Mouse (Mus musculus): ENCODE measurements around the gene Gtf2i. TPM values are rescaled to one million over a fixed set of nuclear protein-coding genes. Genes with fewer than 3 reads are reported as not detected.
"Not testable (repeated sequence)": the region's sequence is repeated elsewhere in the genome, so short reads cannot be mapped to it uniquely, and the experiment has no call there.

The Gtf2i gene
- total RNA-seq (2022) = 100 to 1,000 TPM; 183 to 210 (median 205) TPM

DNA sequence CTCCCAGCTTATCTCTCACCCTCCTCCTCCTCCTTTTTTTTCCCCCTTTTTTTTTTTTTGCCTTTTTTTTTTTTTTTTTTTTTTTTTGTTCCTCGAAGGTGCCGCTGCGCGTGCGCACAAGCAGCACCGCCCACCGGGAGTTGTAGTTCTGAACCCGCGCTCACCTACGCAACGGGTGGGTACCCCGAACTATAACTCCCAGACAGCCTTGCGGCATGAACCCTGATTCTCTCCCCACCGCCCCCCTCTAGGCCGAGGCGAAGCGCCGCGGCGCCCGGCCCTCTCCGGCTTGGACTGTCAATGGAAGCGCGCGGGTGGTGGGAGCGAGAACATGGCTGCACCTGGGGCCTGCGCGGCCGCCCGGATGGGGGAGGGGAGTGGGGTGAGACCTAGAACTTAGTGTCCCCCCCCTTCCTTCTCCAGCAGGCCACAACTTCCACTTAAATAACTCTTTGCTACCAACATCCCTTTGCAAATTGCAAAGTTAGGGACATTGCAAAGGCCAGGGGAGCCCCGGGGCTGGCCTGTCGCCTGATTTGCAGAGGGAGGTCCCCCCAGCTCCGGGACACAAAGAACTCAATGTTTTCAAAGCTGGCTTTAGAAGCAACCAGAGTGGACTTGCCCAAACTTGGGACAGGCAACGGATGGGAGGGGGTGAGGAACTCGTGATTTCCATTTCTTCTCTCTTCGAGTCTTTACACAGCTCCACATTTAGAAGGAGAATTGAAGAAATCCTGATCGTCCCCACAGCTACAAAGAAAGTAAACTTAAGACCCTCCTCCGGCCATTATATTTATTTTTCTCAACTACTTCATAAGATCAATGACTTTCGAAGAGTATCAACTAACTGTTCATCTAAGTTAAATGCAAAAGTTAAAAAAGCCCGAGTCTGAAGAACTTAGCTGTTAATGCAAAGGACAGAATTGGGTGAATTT lies at the start of gene Gtf2i:
Gtf2i (minus strand) TSS at position 73 of the 935 bp plus-strand sequence.
- DNase-seq (ENCODE audit: low spot score) = peak; percentile 95

GRCm38 (mm10) chr5:134359101-134359500 lies 44.5 kb upstream of the Gtf2i start:
- no peak for DNase-seq (ENCODE audit: low spot score)

- not testable (repeated sequence) for DNase-seq (ENCODE audit: low spot score)
Observed at GRCm38 (mm10) chr5:134355372-134355771, 40.8 kb upstream of the Gtf2i start.

- no peak for DNase-seq (ENCODE audit: low spot score)
Observed at GRCm38 (mm10) chr5:134353117-134353516, 38.6 kb upstream of the Gtf2i start.

DNA sequence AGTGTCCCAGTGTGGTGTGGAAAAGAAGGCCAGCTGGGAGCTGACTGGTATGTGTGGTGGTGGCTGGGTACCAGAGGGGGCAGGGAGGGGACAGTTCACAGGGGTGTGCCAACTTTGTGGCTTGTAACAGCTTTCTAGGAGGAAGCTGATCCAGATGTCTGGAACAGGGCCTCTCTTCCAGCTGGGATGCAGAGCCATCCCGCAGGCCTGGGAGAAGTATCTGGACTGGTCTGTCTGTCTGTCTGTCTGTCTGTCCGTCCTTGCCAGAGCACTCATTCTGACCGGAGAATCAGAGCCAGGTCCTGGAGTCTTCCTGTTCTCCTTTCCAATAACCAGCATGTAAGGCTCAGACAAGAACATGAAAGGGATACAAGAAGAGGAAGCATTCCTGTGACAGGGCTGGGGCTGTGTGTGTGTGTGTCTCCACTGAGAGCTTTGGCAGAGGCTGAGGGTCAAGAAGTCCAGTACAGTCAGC lies 38.0 kb upstream of the Gtf2i start:
- DNase-seq (ENCODE audit: low spot score) = no peak

DNA sequence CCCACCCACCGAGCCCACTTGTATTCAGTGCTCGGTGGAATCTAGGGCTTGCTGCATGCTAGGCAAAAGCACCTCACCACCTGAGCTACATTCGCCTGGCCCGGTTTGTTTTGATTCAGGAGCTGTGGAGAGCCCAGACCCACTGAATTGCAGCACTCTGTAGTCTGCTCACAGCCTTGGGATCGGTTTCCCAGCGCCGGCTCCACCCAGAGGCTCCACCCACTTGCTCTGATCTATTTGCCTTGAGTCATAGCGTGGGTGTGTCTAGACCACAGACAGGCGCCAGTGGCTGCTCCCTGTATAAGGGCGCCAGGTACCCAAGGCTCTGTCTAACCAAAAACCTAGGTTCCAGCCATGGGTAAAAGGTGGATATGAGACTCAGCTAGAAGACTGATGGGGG lies 36.1 kb upstream of the Gtf2i start:
- DNase-seq (ENCODE audit: low spot score) = peak; percentile 51

DNA sequence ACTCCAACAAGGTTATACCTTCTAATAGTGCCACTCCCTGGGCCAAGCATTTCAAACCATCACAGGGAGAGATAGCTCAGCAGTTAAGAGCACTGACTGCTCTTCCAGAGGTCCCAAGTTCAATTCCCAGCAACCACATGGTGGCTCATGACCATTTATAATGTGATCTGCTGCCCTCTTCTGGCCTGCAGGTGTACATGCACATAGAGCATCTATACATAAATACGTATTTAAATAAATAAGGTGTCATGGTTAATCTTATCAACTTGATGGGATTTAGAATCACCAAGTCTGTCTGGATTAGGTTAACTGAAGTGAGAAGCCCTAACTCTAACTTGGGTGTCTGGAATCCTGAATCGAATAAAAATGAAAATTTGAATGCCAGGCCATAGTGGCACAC lies 32.5 kb upstream of the Gtf2i start:
- DNase-seq (ENCODE audit: low spot score) = no peak

GRCm38 (mm10) chr5:134345449-134345848 lies 30.9 kb upstream of the Gtf2i start:
- no peak for DNase-seq (ENCODE audit: low spot score)

DNA sequence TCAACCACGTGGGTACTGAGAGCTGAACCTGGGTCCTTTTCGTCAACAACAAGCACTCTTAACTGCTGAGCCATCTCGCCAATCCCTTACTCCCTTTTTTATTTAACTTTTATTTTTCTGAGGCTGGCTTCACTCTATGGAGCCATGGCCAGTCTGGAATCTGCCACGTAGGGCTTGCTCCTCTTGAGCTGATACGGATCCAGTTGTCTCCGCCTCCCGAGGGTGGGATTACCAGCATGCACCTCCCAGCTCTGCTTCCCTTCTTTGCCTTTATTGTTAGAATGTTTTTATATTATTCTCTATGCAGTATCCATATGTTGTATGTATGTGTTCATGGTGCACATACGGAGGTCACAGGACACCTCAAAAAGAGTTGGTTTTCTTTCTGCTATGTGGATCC lies 29.5 kb upstream of the Gtf2i start:
- DNase-seq (ENCODE audit: low spot score) = no peak

DNA sequence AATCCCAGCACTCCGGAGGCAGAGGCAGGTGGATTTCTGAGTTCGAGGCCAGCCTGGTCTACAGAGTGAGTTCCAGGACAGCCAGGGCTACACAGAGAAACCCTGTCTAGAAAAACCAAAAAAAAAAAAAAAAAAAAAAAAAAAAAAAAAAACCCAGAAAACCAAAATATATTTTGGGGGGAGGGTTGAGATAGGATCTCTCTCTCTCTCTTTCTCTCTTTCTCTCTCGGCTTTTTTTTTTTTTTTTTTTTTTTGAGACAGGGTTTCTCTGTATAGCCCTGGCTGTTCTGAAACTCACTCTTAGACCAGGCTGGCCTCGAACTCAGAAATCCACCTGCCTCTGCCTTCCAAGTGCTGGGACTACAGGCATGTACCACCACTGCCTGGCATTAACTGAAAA lies 29.0 kb upstream of the Gtf2i start:
- not testable (repeated sequence) for DNase-seq (ENCODE audit: low spot score)

DNA sequence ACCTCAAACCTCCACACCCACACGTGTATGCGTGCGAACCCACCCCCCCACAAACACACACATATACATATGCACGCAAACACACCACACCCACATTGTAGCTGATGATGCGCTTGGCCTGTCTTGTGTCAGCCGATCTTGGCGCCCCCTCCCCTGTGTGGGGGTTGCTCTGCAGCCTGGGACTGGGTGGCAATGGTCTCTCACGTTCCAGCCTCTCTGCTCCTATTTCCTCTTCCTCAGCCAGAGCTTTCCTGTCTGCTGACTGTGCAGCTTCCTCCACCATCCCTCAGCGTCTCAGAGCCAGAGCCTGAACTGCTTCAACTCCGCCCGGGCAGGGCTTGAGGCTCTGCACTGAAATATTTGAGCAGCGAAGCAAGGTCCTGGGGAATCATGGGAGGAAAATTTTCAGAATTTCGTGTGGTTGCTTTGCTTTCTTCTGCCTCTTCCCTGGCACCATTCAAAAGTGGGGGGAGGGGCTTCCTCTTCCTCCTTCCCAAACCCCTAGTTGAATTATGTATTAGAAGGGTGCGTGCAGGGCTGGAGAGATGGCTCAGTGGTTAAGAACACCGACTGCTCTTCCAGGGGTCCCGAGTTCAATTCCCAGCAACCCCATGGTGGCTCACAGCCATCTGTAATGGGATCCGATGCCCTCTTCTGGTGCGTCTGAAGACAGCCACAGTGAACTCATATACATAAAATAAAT lies 28.1 kb upstream of the Gtf2i start:
- DNase-seq (ENCODE audit: low spot score) = peak; percentile 24

DNA sequence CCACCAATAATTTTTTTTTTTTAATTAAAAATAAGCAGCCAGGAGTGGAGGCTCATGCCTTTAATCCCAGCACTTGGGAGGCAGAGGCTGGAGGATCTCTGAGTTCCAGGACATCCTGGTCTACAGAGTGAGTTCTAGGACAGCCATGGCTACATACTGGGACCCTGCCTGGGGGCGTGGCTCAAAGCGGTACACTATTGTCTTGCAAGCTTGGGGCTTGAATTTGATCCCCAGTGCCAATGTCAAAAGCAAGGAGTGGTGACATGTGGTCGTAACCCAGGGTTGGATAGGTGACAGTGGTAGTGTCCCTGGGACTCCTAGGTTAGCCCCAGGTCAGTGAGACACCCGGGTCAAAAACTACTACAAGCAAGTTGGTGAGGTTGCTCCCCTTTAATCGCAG lies 27.2 kb upstream of the Gtf2i start:
- DNase-seq (ENCODE audit: low spot score) = no peak

- DNase-seq (ENCODE audit: low spot score) = no peak
Observed at GRCm38 (mm10) chr5:134341321-134341720, 26.8 kb upstream of the Gtf2i start.

- no peak for DNase-seq (ENCODE audit: low spot score)
Observed at GRCm38 (mm10) chr5:134340101-134340522, 25.6 kb upstream of the Gtf2i start.

GRCm38 (mm10) chr5:134337012-134337411 lies 22.5 kb upstream of the Gtf2i start:
- not testable (repeated sequence) for DNase-seq (ENCODE audit: low spot score)

- DNase-seq (ENCODE audit: low spot score) = no peak
Observed at GRCm38 (mm10) chr5:134332743-134333142, 18.2 kb upstream of the Gtf2i start.

DNA sequence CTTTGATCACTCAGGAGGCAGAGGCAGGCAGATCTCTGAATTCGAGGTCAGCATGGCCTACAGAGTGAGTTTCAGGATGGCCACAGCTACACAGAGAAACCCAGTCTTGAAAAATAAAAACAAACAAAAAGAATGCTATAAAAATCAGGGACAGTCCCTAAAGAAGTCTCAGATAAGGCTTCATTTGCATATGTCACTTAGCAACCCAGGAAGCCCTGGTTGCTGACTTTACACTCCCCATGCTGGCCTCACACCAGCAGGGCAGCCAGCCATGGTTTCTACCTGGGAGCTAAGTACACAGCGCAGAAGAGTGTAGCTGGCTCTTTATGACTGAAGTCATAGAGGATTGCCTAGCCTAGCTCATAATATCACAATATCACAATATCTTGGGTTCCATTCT lies 15.5 kb upstream of the Gtf2i start:
- DNase-seq (ENCODE audit: low spot score) = no peak

GRCm38 (mm10) chr5:134329311-134329710 lies 14.8 kb upstream of the Gtf2i start:
- DNase-seq (ENCODE audit: low spot score) = no peak

DNA sequence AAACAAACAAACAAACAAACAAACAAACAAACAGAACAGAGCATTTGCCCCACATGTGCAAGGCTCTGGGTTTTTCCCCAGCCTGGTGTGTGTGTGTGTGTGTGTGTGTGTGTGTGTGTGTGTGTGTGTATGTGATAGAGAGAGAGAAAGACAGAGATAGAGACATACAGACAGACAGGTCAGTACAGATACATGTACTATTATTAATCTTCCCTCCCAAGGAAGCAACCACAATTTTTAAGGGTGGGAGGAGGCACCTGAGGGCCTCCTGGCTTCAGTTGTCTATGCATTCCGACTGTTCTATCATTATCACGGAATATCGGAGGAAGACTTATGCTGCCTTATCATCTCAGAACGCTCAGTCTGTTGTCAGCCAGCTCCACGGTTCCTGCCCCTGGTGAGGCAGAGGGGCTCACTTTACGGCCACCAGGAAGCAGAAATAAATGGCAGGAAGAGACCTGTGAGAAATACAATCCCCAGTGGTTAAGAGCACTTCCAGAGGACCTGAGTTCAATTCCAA lies 14.0 kb upstream of the Gtf2i start:
- no peak for DNase-seq (ENCODE audit: low spot score)

DNA sequence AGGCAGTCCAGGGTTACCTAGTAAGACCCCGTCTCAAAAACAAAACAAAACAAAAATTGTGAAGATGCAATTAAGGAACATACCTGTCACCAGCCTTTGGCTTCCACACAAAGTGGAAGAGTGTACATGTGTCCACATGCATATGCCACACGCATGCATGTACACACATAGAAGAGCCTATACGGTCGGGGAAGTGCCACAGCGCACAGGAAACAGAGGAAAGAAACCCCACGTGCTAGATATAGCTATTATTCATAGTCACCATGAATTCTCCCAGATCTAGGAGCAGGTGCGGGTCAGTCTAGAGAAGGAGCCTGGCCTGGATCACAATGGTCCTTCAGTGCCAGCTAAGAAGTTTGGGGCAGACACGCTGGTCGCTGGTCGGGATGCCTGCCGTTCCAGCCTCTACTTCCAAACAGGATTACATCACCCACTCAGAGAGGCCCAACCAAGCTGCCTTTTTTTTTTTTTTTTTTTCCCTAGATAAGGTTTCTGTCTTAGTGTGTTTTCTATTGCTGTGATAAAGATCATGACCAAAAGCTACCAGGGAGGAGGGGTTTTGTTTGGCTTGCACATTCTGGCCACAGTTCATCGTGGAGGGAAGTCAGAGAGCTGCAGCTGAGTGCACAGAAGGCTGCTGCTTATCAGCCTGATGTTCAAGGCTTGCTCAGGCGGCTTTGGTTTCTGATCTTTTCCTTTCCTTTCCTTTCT lies 11.5 kb upstream of the Gtf2i start:
- DNase-seq (ENCODE audit: low spot score) = no peak

DNA sequence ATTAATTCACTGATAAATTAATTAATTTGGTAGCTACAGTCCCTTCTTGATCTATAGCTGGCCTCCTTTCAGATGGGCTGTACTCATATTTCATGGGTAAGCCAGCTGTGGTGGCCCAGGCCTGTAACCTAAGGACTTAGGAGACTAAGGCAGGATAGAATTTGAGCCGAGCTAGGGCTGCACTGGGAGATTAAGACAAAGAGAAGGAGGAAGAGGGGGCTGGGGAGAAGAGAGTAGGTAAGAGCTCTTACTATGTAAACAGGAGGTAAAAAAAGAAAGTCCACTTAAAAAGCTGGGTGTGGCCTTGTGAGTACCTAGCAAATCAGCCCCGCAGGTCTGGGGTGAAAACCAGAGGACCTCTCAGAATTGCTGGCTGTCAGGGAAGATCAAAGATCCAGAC lies 9.3 kb upstream of the Gtf2i start:
- no peak for DNase-seq (ENCODE audit: low spot score)

DNA sequence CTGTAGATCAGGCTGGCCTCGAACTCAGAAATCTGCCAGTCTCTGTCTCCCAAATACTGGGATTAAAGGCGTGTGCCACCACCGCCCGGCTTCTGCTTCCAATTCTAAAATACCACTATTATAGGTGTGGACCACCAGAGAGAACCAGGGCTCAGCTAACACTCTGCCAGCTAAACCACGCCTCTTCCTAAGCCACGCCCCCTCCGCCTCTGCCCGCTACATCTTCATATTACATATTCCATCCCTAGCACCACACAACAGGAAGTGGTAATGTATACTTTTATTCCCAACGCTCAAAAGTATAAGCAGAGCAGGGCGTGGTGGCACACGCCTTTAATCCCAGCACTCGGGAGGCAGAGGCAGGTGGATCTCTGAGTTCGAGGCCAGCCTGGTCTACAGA lies 8.8 kb upstream of the Gtf2i start:
- no peak for DNase-seq (ENCODE audit: low spot score)
